Mouse (Mus musculus): ENCODE data around the gene Atp2c2. TPM values are rescaled to one million over a fixed set of nuclear protein-coding genes. Genes with fewer than 3 reads are reported as not detected.
A peak's percentile ranks its signal among the peaks of the same experiment; 100 is the strongest.

The Atp2c2 gene
- polyA plus RNA-seq, 1 experiment from 2014 or later: 10.8 TPM

DNA sequence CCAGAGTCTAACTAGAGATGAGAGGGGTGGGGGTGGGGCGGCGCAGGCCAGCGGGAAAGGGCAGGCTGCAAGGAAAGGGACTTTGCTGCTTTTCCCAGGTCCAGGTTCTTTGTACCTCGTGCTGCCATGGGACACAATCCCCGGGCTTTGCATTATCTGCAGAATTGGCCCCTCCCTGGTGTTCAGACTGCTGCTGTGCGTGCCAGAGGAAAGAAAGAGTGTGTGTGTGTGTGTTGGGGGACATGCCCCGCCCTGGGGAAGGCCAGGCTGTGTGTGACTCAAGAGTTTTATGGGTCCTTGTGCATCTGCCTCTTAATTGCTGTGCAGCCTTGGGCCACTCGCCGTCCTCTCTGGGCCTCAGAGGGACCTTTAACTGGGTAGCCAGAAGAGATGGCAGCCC, 31.4 kb upstream of the Atp2c2 start:
- peak; percentile 54; the same call in 1 of the 2 replicates for ATAC-seq (ENCODE audit: insufficient read depth, low FRiP score)
- Histone ChIP-seq H3K4me3 (replicated peaks; ENCODE audit: low read length) (no peak overlapping the region), H3K4me1 (ENCODE audit: control insufficient read depth, insufficient read depth, low read length) (peaks cover 40% of the 10 kb centered on the region), H3K36me3 (ENCODE audit: control insufficient read depth, insufficient read depth, low read length) (no peaks in the 10 kb centered on the region), H3K27me3 (ENCODE audit: control insufficient read depth, insufficient read depth, low read length) (no peaks in the 10 kb centered on the region), H3K27ac (ENCODE audit: low read length) (peak overlapping the region; percentile 54), H3K9me3 (replicated peaks; ENCODE audit: control insufficient read depth, low read length) (no peaks in the 10 kb centered on the region), H3K4me2 (ENCODE audit: low read depth, low read length) (0 out of 2 replicates have a peak overlapping the region, but pooled peaks have one; percentile 12), H3K9ac (ENCODE audit: low read length) (no peak overlapping the region)
- WGBS: 65% methylated on average over 9 of the region's 9 CpGs

DNA sequence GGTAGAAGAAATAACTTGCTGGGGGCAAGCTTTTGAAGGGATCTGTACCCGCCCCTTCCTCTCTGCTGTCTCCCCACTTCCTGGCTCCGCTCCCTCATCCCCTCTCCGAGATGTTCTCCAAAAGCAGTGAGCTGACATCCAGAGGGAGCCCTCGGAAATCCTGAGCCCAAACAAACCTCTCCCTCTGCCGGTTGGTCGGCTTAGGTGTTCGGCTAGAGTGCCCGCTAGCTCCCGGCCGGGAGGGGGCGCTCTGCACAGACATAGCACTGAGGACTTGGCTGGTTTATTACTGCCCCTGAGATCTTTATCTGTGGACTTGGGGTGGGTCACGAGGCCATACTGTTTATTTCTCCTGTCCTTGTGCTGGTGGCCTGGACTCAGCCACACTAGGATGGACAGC, 30.5 kb upstream of the Atp2c2 start:
- H3K9ac ChIP-seq (ENCODE audit: low read length): no peak overlapping the region
- 48% methylated on average over 12 of the region's 12 CpGs for WGBS
- H3K4me1 ChIP-seq (ENCODE audit: control insufficient read depth, insufficient read depth, low read length): peaks cover 40% of the 10 kb centered on the region
- peak overlapping the region; percentile 36 for H3K27ac ChIP-seq (ENCODE audit: low read length)
- no peaks in the 10 kb centered on the region for H3K9me3 ChIP-seq (replicated peaks; ENCODE audit: control insufficient read depth, low read length)
- no peaks in the 10 kb centered on the region for H3K36me3 ChIP-seq (ENCODE audit: control insufficient read depth, insufficient read depth, low read length)
- no peaks in the 10 kb centered on the region for H3K27me3 ChIP-seq (ENCODE audit: control insufficient read depth, insufficient read depth, low read length)
- ATAC-seq (ENCODE audit: insufficient read depth, low FRiP score): no peak
- H3K4me3 ChIP-seq (replicated peaks; ENCODE audit: low read length): no peak overlapping the region
- H3K4me2 ChIP-seq (ENCODE audit: low read depth, low read length): no peak overlapping the region

DNA sequence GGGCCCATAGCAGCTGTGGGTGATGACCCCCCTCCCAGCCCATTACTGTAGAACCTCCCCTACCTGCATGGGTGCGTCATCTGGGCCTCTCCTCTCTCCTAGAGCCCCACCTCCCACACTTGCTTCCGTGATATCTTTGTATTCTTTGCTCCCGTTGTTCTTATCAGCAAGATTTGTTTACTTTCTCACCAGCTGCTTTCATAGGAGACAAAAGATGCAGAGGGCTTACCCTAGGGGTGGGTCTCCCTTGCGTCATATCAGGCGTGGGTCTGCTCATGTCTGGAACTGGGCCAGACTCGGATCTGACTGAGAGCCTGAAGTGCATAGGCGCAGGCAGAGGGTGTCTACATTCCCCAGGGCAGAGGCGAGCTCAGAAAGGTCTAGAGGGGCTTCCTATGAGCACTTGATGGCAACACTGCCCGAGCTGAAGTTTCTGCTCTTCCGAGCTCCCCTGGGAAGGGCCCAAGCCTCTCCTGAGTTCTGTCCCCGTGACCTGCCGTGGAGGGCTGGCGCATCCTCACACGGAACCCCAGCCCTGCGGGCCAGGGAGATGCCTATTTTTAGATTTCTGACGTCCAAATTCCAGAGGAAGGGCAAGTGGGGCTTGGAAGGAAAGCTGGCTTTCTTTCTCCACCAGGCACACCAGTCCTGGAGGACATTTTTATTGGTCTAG, 29.3 kb upstream of the Atp2c2 start:
- peak overlapping the region; percentile 61 for H3K9ac ChIP-seq (ENCODE audit: low read length)
- H3K4me2 ChIP-seq (ENCODE audit: low read depth, low read length): peak overlapping the region; percentile 37
- H3K9me3 ChIP-seq (replicated peaks; ENCODE audit: control insufficient read depth, low read length): no peaks in the 10 kb centered on the region
- peak overlapping the region; percentile 88 for H3K27ac ChIP-seq (ENCODE audit: low read length)
- no peaks in the 10 kb centered on the region for H3K27me3 ChIP-seq (ENCODE audit: control insufficient read depth, insufficient read depth, low read length)
- H3K36me3 ChIP-seq (ENCODE audit: control insufficient read depth, insufficient read depth, low read length): no peaks in the 10 kb centered on the region
- ATAC-seq (ENCODE audit: insufficient read depth, low FRiP score): peak; percentile 84
- 18% methylated on average over 16 of the region's 16 CpGs for WGBS
- peaks cover 34% of the 10 kb centered on the region for H3K4me1 ChIP-seq (ENCODE audit: control insufficient read depth, insufficient read depth, low read length)
- no peak overlapping the region; the same call in 1 of the 2 replicates for H3K4me3 ChIP-seq (replicated peaks; ENCODE audit: low read length)

DNA sequence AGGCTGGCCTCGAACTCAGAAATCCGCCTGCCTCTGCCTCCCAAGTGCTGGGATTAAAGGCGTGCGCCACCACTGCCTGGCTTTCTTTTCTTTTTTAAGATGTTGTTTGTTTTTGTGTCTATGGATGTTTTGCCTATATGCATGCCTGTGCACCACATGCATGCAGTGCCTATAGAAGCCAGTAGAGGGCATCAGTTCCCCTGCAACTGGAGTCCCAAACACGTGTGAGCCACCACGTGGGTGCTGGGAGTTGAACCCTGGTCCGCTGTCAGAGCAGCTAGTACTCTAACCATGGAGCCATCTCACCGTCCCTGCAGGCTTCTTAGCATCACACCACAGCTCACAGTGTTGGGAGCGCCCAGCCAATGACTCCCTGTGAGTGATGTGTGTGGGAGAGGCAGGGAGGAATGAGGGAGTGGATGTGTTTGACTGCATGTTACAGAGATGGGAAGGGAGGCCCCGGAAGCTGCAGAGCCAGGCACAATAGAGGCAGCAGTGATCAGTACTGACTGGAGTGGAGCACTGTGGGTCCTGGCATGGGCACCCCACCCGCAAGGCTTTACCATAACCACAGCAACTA, 25.7 kb upstream of the Atp2c2 start:
- WGBS: 77% methylated on average over 10 of the region's 11 CpGs
- Histone ChIP-seq H3K27ac (ENCODE audit: low read length) (no peak overlapping the region), H3K9me3 (replicated peaks; ENCODE audit: control insufficient read depth, low read length) (no peaks in the 10 kb centered on the region), H3K4me2 (ENCODE audit: low read depth, low read length) (no peak overlapping the region), H3K9ac (ENCODE audit: low read length) (no peak overlapping the region), H3K4me1 (ENCODE audit: control insufficient read depth, insufficient read depth, low read length) (peaks cover 21% of the 10 kb centered on the region), H3K36me3 (ENCODE audit: control insufficient read depth, insufficient read depth, low read length) (no peaks in the 10 kb centered on the region), H3K4me3 (replicated peaks; ENCODE audit: low read length) (no peak overlapping the region), H3K27me3 (ENCODE audit: control insufficient read depth, insufficient read depth, low read length) (no peaks in the 10 kb centered on the region)
- no peak for ATAC-seq (ENCODE audit: insufficient read depth, low FRiP score)

DNA sequence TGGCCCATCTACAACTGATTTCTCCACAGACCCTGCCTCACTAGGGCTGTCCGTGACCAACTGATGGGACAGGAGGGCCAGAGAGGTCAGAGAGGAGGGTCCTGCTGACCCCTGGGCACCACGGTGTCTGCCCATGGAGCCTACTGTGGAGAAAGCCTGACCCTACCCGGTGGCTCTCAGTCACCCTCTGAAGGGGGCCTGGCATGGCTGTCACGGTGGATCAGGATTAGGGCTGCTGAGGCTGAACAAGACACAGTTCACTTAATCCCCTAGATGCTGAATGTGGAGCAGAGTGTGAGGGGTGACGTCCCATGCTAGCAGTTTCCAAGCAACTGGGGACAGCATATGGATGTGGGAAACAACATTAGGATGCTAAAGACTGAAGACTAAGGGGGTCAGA, 24.4 kb upstream of the Atp2c2 start:
- no peaks in the 10 kb centered on the region for H3K36me3 ChIP-seq (ENCODE audit: control insufficient read depth, insufficient read depth, low read length)
- ATAC-seq (ENCODE audit: insufficient read depth, low FRiP score): no peak
- H3K4me2 ChIP-seq (ENCODE audit: low read depth, low read length): no peak overlapping the region
- H3K4me1 ChIP-seq (ENCODE audit: control insufficient read depth, insufficient read depth, low read length): peaks cover 11% of the 10 kb centered on the region
- H3K4me3 ChIP-seq (replicated peaks; ENCODE audit: low read length): no peak overlapping the region
- no peaks in the 10 kb centered on the region for H3K9me3 ChIP-seq (replicated peaks; ENCODE audit: control insufficient read depth, low read length)
- WGBS: 86% methylated on average over 5 of the region's 5 CpGs
- H3K9ac ChIP-seq (ENCODE audit: low read length): no peak overlapping the region; the same call in 1 of the 2 replicates
- no peaks in the 10 kb centered on the region for H3K27me3 ChIP-seq (ENCODE audit: control insufficient read depth, insufficient read depth, low read length)
- no peak overlapping the region for H3K27ac ChIP-seq (ENCODE audit: low read length)

DNA sequence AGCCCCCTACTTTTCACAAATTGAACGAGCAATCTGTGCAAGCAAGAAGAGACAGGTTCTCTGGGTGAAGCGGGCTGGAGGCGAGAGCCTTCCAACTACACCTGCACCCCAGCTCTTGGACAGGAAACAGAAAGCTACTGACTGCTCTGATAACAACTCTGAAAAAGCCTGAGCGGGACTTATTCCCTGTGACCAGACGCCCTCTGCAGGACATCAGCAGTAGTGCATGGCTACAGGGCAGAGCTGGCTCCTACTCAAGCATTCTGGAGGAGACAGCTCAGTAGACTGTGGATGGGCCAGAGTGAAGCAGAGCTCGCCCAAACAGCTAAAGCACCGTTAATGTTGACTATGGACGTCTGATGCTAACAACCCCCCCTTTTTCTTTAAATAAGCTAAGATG, 23.4 kb upstream of the Atp2c2 start:
- H3K4me1 ChIP-seq (ENCODE audit: control insufficient read depth, insufficient read depth, low read length): peaks cover 3% of the 10 kb centered on the region; the same call in 1 of the 2 replicates
- no peak overlapping the region for H3K4me3 ChIP-seq (replicated peaks; ENCODE audit: low read length)
- H3K9ac ChIP-seq (ENCODE audit: low read length): no peak overlapping the region
- 14% methylated on average over 8 of the region's 8 CpGs for WGBS
- no peaks in the 10 kb centered on the region for H3K27me3 ChIP-seq (ENCODE audit: control insufficient read depth, insufficient read depth, low read length)
- no peaks in the 10 kb centered on the region for H3K9me3 ChIP-seq (replicated peaks; ENCODE audit: control insufficient read depth, low read length)
- H3K27ac ChIP-seq (ENCODE audit: low read length): no peak overlapping the region
- no peaks in the 10 kb centered on the region for H3K36me3 ChIP-seq (ENCODE audit: control insufficient read depth, insufficient read depth, low read length)
- no peak overlapping the region for H3K4me2 ChIP-seq (ENCODE audit: low read depth, low read length)
- ATAC-seq (ENCODE audit: insufficient read depth, low FRiP score): peak; percentile 37; the same call in 1 of the 2 replicates

DNA sequence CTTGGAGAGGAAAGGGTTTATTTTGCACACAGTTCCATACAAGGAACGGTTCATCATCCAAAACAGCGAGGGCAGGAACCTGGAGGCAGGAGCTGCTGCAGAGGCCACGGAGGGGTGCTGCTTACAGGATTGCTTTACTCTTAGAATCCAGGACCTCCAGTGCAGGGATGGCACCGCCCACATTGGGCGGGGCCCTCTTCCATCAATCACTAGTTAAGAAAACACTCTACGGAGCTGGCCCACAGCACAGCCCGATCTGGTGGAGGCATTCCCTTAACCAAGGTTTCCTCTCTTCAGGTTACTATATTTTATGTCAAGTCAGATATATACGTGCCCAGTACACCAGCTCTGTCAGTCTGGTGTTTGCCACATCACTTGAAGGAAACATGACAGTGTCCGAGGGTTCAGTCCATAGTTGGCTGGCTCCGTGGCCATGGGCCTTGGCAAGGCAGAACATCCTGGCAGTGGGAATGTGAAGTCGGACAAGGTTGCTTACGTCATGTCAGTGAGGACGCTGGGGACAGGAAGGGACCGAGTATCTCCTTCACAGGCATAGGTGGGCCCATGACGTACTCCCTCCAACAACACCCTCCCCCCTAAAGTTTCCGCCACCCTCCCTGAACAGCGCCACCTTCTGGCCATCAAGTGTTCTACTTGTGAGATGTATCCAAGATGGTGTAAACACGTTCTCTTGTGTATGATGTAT, 21.5 kb upstream of the Atp2c2 start:
- Histone ChIP-seq H3K4me2 (ENCODE audit: low read depth, low read length) (peak overlapping the region; percentile 31; the same call in 1 of the 2 replicates), H3K27me3 (ENCODE audit: control insufficient read depth, insufficient read depth, low read length) (no peaks in the 10 kb centered on the region), H3K9ac (ENCODE audit: low read length) (no peak overlapping the region), H3K36me3 (ENCODE audit: control insufficient read depth, insufficient read depth, low read length) (no peaks in the 10 kb centered on the region), H3K27ac (ENCODE audit: low read length) (no peak overlapping the region), H3K4me3 (replicated peaks; ENCODE audit: low read length) (no peak overlapping the region), H3K4me1 (ENCODE audit: control insufficient read depth, insufficient read depth, low read length) (peaks cover 3% of the 10 kb centered on the region; the same call in 1 of the 2 replicates), H3K9me3 (replicated peaks; ENCODE audit: control insufficient read depth, low read length) (no peaks in the 10 kb centered on the region)
- 12% methylated on average over 18 of the region's 18 CpGs for whole genome bisulfite sequencing
- no peak for ATAC-seq (ENCODE audit: insufficient read depth, low FRiP score)

DNA sequence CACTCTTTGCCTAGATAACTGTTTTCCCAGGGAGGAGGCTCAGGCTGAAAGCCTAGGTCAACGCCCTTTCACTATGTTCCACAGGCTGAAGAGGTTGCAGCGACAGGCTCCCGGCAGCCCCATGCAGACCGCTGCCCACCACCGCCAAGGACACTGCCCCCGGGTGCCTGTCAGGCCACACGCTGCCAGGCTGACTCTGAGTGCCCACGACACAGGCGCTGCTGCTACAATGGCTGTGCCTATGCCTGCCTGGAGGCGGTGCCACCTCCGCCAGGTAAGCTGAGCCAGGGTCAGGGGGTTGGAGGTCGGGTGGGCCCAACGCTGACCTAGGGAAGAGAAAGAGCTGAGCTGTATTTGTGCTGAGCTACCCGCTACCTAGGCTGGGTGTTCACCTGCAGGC, 20.6 kb upstream of the Atp2c2 start:
- ATAC-seq (ENCODE audit: insufficient read depth, low FRiP score): no peak
- Histone ChIP-seq H3K9me3 (replicated peaks; ENCODE audit: control insufficient read depth, low read length) (no peaks in the 10 kb centered on the region), H3K27ac (ENCODE audit: low read length) (no peak overlapping the region), H3K9ac (ENCODE audit: low read length) (no peak overlapping the region), H3K4me3 (replicated peaks; ENCODE audit: low read length) (no peak overlapping the region), H3K4me1 (ENCODE audit: control insufficient read depth, insufficient read depth, low read length) (peaks cover 3% of the 10 kb centered on the region; the same call in 1 of the 2 replicates), H3K27me3 (ENCODE audit: control insufficient read depth, insufficient read depth, low read length) (no peaks in the 10 kb centered on the region), H3K4me2 (ENCODE audit: low read depth, low read length) (no peak overlapping the region), H3K36me3 (ENCODE audit: control insufficient read depth, insufficient read depth, low read length) (no peaks in the 10 kb centered on the region)
- WGBS: 61% methylated on average over 14 of the region's 14 CpGs

DNA sequence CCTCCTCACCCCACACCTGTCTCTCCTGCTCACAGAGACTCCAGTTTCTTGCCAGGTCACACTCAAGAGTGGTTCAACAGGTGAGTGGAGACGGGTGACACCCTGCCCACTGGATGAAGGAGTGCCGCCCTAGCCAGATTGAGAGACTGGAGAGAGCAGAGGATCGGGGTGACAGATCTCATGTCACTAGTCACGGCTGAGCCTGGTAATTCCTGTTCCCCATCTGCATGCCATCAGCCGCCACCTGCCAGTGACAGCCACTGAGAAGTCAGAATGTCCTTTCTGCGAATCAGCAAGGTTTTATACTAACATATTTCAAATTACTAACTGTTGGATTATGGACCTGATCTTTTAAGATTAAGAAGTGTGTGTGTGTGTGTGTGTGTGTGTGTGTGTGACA, 9.2 kb upstream of the Atp2c2 start:
- H3K9me3 ChIP-seq (replicated peaks; ENCODE audit: control insufficient read depth, low read length): no peaks in the 10 kb centered on the region
- H3K4me1 ChIP-seq (ENCODE audit: control insufficient read depth, insufficient read depth, low read length): no peaks in the 10 kb centered on the region; the same call in 1 of the 2 replicates
- H3K4me3 ChIP-seq (replicated peaks; ENCODE audit: low read length): no peak overlapping the region
- H3K27ac ChIP-seq (ENCODE audit: low read length): peak overlapping the region; percentile 37; the same call in 1 of the 2 replicates
- no peak overlapping the region for H3K9ac ChIP-seq (ENCODE audit: low read length)
- H3K27me3 ChIP-seq (ENCODE audit: control insufficient read depth, insufficient read depth, low read length): no peaks in the 10 kb centered on the region
- 60% methylated on average over 6 of the region's 6 CpGs for WGBS
- peak; percentile 56; the same call in 1 of the 2 replicates for ATAC-seq (ENCODE audit: insufficient read depth, low FRiP score)
- no peaks in the 10 kb centered on the region for H3K36me3 ChIP-seq (ENCODE audit: control insufficient read depth, insufficient read depth, low read length)
- H3K4me2 ChIP-seq (ENCODE audit: low read depth, low read length): no peak overlapping the region
